Mouse (Mus musculus) kidney, adult 2 months (tissue): ENCODE data around the gene Rfx3. TPM values are rescaled to one million over a fixed set of nuclear protein-coding genes. Genes with fewer than 3 reads are reported as not detected.

Experiments used
- DNase-seq: peaks from one replicate; pipeline ENCODE4 v3.0.0; 2021
- H3K27ac ChIP-seq: fragments of 200-500 bp; 2 replicates; pipeline ENCODE4 v1.5.1; 2012; ENCODE audit warnings: low read depth, low read length, control low read depth, inconsistent platforms; ENCODE audit not compliant: insufficient read depth
- H3K27me3 ChIP-seq: fragments of 200-500 bp; replicated peaks from 2 replicates; pipeline ENCODE4 v1.6.1; 2012; ENCODE audit warnings: mild to moderate bottlenecking, moderate library complexity, low read length, inconsistent platforms; ENCODE audit not compliant: control insufficient read depth, insufficient read depth
- H3K36me3 ChIP-seq: fragments of 200-500 bp; 2 replicates; pipeline ENCODE4 v1.6.1; 2012; ENCODE audit warnings: mild to moderate bottlenecking, moderate library complexity, low read length, inconsistent platforms; ENCODE audit not compliant: control insufficient read depth, insufficient read depth
- H3K4me1 ChIP-seq: fragments of 200-500 bp; 2 replicates; pipeline ENCODE4 v1.6.1; 2011; ENCODE audit warnings: low read length; ENCODE audit not compliant: control insufficient read depth, insufficient read depth
- H3K4me3 ChIP-seq: fragments of 200-500 bp; 2 replicates; pipeline ENCODE4 v1.5.1; 2011; ENCODE audit warnings: mild to moderate bottlenecking, low read depth, low read length, control low read depth; ENCODE audit not compliant: insufficient read depth
- CTCF ChIP-seq: fragments of 200-500 bp; conservative IDR thresholded peaks from 2 replicates; pipeline ENCODE4 v1.5.1; 2011; ENCODE audit warnings: low read depth, mild to moderate bottlenecking, control low read depth, low read length, moderate library complexity, mixed read lengths; ENCODE audit not compliant: insufficient read depth, insufficient read length
- POLR2A ChIP-seq: fragments of 200-500 bp; IDR thresholded peaks from one replicate; pipeline ENCODE4 v1.6.1; 2011; ENCODE audit warnings: low read depth, low read length, control low read depth
- WGBS: fragments of 180-500 bp; shearing (Covaris S2); methylation state at CpG from one replicate; pipeline ENCODE4 v1.1.7; 2018; 5-methylcytosine and 5-hydroxymethylcytosine counted together
- polyA plus RNA-seq: library from polyadenylated mRNA; depleted of rRNA; stranded (reverse); fragments of >200 nt; gene quantifications from 2 replicates; pipeline ENCODE4 v1.2.3, GENCODE M21; 2012

Gene Rfx3
- polyA plus RNA-seq, 1 experiment, result 1.9 TPM

GRCm38 (mm10) chr19:27905976-27906375 lies 105.0 kb downstream of the Rfx3 start:
- no peak for DNase-seq
- H3K36me3 ChIP-seq, result no peaks in the 10 kb centered on the region
- WGBS, result 97% methylated on average over 9 of the region's 9 CpGs
- H3K27ac ChIP-seq, result no peak overlapping the region
- no peaks in the 10 kb centered on the region for H3K4me1 ChIP-seq
- TF ChIP-seq CTCF (no peak), POLR2A (no peak)
- H3K4me3 ChIP-seq, result no peak overlapping the region
- H3K27me3 ChIP-seq, result no peaks in the 10 kb centered on the region

GRCm38 (mm10) chr19:27905172-27905571 lies 105.8 kb downstream of the Rfx3 start:
- no peaks in the 10 kb centered on the region for H3K4me1 ChIP-seq
- TF ChIP-seq CTCF, result no peak
- TF ChIP-seq POLR2A, result no peak
- WGBS, result 83% methylated on average over 1 of the region's 1 CpGs

GRCm38 (mm10) chr19:27904655-27905054 lies 106.3 kb downstream of the Rfx3 start:
- TF ChIP-seq POLR2A, result no peak
- TF ChIP-seq CTCF, result no peak
- no peak overlapping the region for H3K27ac ChIP-seq
- no peaks in the 10 kb centered on the region for H3K36me3 ChIP-seq
- no peak overlapping the region for H3K4me3 ChIP-seq
- no peaks in the 10 kb centered on the region for H3K27me3 ChIP-seq
- H3K4me1 ChIP-seq, result no peaks in the 10 kb centered on the region
- 74% methylated on average over 2 of the region's 2 CpGs for WGBS
- DNase-seq, result no peak

More at GRCm38 (mm10) chr19:27905172-27905571, 105.8 kb downstream of the Rfx3 start:
- Histone ChIP-seq H3K27ac (no peak overlapping the region), H3K27me3 (no peaks in the 10 kb centered on the region), H3K4me3 (no peak overlapping the region), H3K36me3 (no peaks in the 10 kb centered on the region)
- no peak for DNase-seq

- no peak overlapping the region for H3K27ac ChIP-seq
- WGBS, result 78% methylated on average over 4 of the region's 4 CpGs
- H3K27me3 ChIP-seq, result no peaks in the 10 kb centered on the region
- H3K4me3 ChIP-seq, result no peak overlapping the region
- no peaks in the 10 kb centered on the region for H3K36me3 ChIP-seq
- H3K4me1 ChIP-seq, result no peaks in the 10 kb centered on the region
- TF ChIP-seq POLR2A, result no peak
- DNase-seq, result no peak
Observed at GRCm38 (mm10) chr19:27904209-27904608, 106.8 kb downstream of the Rfx3 start.

GRCm38 (mm10) chr19:27902601-27903000 lies 108.4 kb downstream of the Rfx3 start:
- no peaks in the 10 kb centered on the region for H3K36me3 ChIP-seq
- no peak for DNase-seq
- H3K4me1 ChIP-seq, result no peaks in the 10 kb centered on the region
- 70% methylated on average over 9 of the region's 9 CpGs for WGBS
- H3K27me3 ChIP-seq, result no peaks in the 10 kb centered on the region
- no peak for TF ChIP-seq CTCF
- H3K4me3 ChIP-seq, result no peak overlapping the region
- no peak overlapping the region for H3K27ac ChIP-seq

GRCm38 (mm10) chr19:27901693-27902092 lies 109.3 kb downstream of the Rfx3 start:
- WGBS, result 89% methylated on average over 6 of the region's 6 CpGs
- Histone ChIP-seq H3K27ac (no peak overlapping the region), H3K4me3 (no peak overlapping the region), H3K36me3 (no peaks in the 10 kb centered on the region), H3K27me3 (no peaks in the 10 kb centered on the region), H3K4me1 (no peaks in the 10 kb centered on the region)
- DNase-seq, result no peak
- TF ChIP-seq CTCF, result no peak

GRCm38 (mm10) chr19:27884520-27884919 lies 126.4 kb downstream of the Rfx3 start:
- 92% methylated on average over 3 of the region's 3 CpGs for WGBS
- DNase-seq, result no peak
- H3K36me3 ChIP-seq, result no peaks in the 10 kb centered on the region
- no peak overlapping the region for H3K4me3 ChIP-seq
- H3K27me3 ChIP-seq, result no peaks in the 10 kb centered on the region
- H3K27ac ChIP-seq, result no peak overlapping the region
- no peak for TF ChIP-seq CTCF
- no peak for TF ChIP-seq POLR2A
- no peaks in the 10 kb centered on the region for H3K4me1 ChIP-seq

- DNase-seq, result no peak
- 82% methylated on average over 2 of the region's 2 CpGs for WGBS
- no peaks in the 10 kb centered on the region for H3K27me3 ChIP-seq
- no peak overlapping the region for H3K27ac ChIP-seq
- no peak overlapping the region for H3K4me3 ChIP-seq
- TF ChIP-seq CTCF (no peak), POLR2A (no peak)
- no peaks in the 10 kb centered on the region for H3K36me3 ChIP-seq
- no peaks in the 10 kb centered on the region for H3K4me1 ChIP-seq
Observed at GRCm38 (mm10) chr19:27877429-27877828, 133.5 kb downstream of the Rfx3 start.
